Mouse (Mus musculus): ENCODE data around the gene Cytip.
A peak's percentile ranks its signal among the peaks of the same experiment; 100 is the strongest.

Gene Cytip

DNA sequence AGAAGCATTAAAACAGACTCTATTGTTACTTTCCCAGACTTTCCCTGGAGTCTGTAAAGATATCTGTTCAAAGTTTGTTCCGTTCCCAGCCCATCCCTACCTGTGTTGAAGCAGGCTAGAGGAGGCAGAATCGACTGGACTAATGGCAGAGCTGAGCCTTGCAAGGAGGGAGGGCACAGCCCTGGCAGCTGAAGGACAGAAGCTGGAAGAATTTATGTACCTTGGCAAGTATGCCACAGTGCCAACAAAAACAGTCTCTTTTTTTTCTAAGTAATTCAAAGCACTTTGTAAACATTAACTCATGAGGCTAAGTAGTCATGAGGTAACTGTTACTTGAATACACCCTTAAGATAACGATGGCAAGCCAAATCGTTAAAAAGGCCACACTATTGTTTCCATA is at the start of gene Cytip:
Gene Cytip (minus strand): TSS at position 187 of the 400 bp plus-strand sequence.
- DNase-seq (ENCODE audit: low read depth in 1 of 2, low spot score in 2 of 2), result no peak

DNA sequence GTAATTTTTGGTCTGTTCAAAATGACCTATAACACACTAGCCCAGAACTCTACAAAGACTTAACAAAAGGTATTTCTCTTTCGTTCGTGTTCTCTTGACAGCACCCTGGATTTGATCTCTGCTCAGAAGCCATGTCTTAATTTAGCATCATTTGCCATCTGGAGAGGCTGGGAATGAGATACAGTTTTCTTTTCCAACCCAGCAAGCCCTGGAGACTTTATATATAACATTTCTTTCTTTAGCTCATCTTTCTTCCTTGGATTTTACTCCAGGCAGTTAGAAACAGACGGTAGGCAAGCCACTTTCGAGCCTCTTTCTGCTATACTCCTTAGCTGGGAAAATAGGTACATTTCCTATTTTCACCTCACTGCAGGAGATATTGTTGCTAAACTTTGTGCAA is 45.3 kb upstream of the Cytip start:
- DNase-seq (ENCODE audit: low read depth in 1 of 2, low spot score in 2 of 2), result no peak

DNA sequence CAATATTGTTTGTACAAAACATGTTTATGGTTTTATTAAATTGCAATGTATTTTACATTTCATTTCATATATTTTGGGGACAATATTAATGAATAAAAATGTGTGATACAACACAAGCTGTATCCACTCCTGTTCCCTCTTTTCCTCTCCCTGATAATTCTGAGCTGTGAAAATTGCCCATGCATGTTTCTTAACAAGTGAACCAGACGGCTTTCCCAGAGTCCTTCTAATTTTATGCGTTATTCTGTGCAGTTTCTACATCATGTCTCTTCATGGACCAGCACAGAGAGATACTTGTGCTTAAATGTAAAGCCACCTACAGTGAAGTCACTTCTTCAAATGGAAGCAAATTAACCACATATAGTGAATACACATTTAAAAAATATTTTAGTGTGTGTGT is 42.2 kb upstream of the Cytip start:
- DNase-seq (ENCODE audit: low read depth in 1 of 2, low spot score in 2 of 2), result no peak

DNA sequence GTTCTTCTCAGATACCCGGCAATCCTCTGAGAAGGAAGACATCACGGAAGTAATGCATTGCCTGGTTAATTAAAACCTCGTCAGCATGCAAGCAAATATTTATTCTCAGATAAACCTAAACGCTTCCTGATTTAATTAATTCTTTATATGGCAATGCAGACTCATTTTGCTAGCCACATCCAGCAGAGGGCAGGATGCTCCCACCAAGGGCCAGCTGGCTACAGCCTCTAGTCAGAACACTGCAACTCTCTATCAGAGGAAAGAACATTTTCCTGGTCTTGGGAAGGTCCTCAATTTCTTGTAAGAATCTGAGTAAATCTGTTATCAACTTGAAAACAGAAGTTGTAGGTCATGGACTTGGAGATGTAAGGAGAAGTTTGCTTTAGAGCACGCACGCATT is 4.1 kb upstream of the Cytip start:
- DNase-seq (ENCODE audit: low read depth in 1 of 2, low spot score in 2 of 2), result peak in 1 of 2 experiments; percentile 27

DNA sequence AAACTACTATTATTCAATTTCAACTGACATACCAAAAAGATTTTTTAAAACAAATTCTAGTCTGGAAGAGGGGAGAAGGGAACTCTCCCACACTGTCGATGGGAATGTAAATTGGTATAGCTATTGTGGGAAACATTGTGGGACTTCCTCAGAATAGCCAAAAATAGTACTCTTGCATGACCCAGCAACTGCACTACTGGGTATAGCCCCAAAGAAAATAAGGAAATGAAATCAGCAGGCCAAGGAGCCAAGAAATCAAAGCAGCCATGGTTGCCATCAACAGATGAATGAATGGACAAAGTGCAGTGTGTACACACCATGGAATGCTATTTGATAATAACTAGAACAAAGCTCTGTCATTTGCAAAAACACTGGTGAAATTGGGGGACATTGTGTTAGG is 1.5 kb upstream of the Cytip start:
- peak; percentile 23 to 30 for DNase-seq (ENCODE audit: low read depth in 1 of 2, low spot score in 2 of 2)

DNA sequence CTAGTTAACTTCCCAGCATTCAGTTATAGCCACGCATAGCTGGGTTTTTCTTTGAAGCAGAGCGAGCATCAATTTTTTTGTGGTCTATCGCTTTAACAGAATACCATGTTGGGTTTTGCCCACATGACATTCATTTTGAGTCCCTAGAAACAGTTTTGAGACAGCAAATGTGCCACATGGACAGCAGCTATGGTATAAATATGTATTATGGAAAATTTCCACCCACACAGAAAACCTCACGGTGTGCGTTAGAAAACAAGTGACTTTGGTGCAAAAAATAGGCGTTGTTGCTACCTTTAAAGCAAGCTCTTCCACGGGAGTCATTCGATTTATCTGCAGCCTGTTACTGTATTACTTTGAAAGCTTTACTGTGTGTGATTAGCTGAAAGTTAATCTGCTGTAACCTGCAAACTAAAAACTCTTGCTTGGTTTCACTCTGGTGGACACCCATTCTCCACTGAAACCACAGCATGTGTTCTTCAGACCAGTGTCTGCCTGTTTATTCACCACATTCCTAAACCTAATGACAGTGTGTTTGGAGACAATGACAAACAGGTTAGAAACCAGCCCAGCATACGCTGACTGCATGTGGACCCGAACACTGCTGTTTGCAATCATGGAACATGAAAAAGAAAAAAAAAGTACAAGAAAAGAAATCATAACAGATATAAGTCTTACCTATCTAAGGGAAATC is 763 bp downstream of the Cytip start:
- no peak for DNase-seq (ENCODE audit: low read depth in 1 of 2, low spot score in 2 of 2)

DNA sequence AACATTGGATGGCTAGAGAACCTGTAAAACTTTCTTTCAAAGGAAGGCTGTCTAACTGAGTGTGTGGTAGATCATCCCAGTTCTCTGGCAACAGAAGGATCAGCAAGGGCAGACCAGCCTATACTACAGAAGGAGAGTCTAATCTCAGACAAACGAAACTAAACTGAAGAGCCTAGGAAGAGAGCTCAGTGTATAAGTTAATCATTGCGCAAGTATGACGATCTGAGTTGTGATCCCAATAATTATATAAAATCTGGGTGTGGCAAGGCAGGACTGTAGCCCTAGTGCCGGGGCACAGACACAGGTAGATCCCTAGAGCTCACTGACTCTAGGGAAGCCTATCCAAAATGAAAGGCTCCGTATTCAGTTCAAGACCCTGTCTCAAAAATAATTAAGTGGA is 3.2 kb downstream of the Cytip start:
- no peak for DNase-seq (ENCODE audit: low read depth in 1 of 2, low spot score in 2 of 2)

DNA sequence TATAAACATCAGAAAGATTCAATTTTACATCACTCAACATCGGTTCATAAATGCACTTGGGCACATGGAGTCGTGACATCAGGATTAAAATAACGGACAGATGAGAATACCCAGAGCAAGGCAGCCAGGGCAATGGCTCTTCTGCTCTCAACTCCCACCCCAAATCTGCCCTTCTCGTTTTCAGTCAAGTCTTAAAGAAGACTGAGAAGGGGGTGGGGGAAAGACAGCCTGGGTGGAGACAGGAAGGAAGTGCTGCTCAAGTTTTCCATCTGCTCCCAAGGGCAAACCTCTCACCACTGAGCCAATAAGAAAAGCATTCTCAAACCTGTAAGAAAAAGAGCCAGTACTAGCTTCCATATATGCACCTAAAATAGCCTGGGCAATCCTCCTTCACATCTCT is 5.8 kb downstream of the Cytip start:
- DNase-seq (ENCODE audit: low read depth in 1 of 2, low spot score in 2 of 2), result no peak

DNA sequence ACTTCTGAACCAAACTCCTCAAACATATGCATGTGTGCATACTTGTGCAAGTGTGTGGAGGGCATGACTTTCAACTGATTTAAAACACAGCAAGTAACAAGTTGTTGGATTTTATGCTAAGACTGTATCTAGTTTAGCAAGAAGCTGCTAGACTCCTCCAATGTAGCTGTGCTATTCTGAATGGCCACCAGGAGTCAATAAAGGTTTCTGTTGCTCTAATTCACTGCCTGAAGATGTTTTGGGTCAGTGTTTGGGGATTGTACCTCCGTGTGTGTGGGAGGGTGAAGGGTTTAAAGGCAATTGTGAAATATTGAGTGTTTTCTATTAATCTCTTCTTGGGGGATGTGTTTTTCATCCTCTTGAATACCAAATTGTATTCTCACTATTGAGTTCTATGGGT is 6.4 kb downstream of the Cytip start:
- no peak for DNase-seq (ENCODE audit: low read depth in 1 of 2, low spot score in 2 of 2)

DNA sequence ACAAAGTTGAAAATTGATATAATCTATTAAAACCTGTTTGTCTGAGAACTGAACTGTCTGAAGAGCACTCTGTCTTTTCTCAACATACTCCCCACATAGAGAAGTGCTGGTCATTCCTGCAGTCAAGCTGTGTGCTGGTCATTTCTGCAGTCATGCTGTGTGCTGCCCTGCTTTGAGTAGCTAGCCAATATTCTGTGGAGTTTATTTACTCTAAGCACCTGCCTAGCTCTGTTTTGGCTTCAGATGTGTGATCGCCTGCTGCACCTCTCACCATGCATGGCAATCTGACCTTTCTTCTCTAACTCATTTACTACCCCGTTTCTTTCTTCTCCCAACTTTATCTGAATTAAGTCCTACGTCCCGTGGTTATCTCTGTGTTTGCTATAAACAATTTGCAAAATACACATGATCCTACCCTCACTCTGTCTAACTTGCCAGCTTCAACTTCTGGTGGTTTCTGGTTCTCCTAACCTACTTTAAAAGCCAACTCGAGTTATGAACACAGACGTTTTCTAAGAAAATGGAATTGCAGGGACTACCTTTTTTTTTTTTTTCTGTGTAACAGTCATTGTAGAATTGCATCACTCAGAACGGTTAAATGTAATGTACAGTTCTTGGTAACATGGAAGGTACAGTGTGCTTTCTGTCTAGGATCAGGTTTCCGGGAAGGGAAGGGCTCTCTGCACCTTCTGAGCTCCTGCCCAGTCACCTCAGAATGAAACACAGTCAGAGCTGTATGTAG is 7.9 kb downstream of the Cytip start:
- no peak for DNase-seq (ENCODE audit: low read depth in 1 of 2, low spot score in 2 of 2)

DNA sequence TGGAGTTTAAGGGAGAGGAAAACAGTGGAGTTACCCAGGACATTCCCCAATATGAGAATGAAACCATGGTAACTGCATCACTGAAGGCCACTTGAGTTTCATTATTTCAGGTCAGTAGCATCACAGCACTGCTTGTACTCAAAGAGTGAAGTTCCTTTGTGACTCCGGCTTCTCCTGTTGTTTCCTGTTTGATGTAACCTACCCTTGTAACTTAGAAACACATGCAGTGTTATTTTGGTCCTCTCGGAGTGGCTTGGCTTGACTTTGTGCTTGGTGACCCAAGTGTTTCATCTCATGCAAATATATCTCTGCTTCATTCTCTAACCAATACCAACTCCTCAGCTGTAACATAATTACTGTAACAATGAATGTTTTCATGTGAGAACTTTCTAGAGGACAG is 11.1 kb downstream of the Cytip start:
- DNase-seq (ENCODE audit: low read depth in 1 of 2, low spot score in 2 of 2), result no peak

DNA sequence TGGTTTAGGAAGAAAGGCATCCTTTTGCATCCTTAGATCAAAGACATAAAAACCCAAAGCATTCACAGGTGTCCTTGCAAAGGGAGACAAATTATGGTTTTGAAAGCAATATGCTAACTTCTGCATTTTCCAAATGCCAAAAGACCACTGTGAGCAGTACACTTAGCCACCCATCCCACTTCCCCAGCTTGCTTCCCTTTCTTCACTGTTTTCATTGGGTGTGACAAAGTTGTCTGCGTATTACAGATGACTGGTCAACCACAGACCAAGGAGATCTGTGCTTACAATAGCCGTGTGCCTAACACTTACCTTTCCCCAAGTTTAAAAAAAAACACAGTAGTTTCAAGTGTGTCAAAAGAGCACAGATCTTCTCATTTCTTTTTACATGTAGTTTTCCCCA is 11.7 kb downstream of the Cytip start:
- DNase-seq (ENCODE audit: low read depth in 1 of 2, low spot score in 2 of 2), result peak; percentile 57 to 64

DNA sequence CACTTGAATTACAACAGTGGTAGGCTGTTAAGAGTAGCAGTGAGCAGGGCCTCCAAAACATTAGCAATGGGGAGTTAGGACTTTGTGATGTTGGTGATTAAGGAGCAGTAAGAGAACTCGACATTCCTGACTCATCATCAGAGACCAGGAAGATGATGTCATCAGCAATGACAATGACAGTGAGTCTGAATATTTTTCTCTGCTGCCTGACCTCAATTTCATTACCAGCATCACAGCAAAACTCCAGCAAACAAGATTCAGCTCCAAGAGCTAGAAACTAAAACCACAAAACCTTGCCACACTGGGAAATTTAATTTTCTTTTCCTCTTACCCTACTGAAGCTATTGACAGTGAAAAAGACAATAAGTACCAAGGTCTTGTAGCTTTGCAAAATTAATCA is 14.6 kb downstream of the Cytip start:
- no peak for DNase-seq (ENCODE audit: low read depth in 1 of 2, low spot score in 2 of 2)

DNA sequence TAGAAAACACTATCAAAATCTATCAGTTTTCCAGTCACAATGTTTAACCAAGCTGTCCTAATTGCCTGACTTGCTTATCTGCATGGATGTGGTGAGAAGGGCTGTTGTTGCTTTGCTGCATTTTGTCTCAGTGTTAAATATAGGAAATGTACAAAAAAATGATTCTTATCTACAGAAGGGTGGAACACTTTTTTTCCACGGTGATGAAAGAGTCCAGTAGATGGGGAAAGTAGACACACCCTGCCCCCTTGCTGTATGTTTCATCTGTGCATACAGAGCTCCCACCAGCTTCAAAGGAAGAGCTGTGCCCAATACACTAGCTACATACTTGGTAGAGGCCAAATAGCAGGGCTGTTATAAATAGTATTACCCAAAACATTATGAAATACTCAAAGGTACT is 16.3 kb downstream of the Cytip start:
- DNase-seq (ENCODE audit: low read depth in 1 of 2, low spot score in 2 of 2), result no peak

DNA sequence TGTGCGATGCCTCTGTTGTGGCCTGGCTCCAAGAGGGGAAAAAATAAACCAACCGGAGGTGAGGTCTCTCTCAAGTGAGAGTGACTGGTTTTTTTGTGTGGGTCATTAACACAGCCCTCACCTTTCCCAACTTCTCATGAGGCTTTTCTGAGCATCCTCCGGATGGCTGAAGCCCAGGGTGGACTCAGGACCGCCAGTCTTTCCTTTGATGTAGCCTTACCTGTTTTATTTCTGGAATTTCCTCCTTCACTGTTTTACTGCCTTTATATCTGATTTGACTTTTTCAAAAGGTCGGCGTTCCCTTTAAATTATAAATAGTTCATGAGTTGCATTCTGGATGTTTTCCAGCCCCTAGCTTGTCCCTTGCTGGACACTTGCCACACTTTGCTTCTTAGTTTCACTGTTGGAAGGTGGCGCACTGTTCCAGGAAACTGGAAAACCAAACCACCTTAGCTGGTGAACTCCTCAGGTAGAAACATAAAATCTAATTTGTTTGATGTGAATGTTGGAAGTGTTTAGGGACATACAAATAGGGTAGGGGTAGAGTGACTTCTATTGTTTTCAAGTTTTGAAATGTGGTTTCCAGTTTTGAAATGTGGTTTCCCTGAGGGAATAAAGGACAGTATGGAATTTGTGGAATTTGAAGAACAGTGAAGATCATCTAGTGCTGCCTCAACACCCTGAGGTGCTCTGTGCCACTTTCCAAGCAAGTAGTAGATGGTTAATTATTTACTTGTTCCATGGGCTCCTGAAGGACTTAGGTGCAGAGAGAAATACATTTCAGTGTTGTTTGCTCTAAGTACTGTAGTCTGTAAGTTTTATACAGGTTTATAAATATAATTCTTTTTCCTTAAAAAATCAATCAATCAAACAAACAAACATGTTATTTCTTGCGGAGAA is 19.7 kb downstream of the Cytip start:
- no peak for DNase-seq (ENCODE audit: low read depth in 1 of 2, low spot score in 2 of 2)

DNA sequence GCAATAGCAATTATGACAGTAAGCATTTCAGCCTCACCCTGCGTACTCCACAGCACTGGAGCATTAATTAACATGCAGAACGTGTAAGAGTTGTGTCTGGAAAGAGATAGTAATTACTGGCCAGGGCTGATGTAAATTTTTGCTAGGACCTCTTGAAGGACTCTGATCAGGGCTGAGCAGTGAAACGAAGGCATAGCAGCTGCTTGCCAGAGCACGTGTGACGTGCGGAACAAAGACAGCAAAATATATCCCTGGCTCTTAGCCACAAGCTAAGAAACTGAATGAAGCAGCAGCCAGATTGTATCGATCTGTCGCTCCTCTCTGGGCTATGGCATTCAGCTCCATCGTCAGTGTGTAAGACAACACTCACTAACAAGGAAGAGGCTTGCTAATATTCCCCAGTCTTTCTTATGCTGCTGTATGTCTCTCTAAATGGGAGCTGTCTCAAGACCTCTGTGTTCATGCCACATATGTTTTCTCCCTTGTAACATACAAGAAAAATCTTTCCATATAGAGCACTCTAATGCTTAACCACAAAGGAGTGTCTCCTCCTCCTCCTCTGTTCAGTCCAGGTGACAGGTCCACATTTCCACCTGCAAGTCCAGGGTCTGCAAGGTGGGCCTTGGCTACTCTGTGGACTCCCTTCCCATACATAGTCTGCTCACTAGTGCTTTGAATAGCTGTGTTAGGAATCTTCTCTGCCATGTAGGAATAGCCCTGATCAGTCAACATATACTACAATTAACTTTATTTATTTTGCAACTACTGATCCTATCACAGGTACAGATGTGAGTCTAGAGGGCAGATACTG is 20.7 kb downstream of the Cytip start:
- DNase-seq (ENCODE audit: low read depth in 1 of 2, low spot score in 2 of 2), result no peak

DNA sequence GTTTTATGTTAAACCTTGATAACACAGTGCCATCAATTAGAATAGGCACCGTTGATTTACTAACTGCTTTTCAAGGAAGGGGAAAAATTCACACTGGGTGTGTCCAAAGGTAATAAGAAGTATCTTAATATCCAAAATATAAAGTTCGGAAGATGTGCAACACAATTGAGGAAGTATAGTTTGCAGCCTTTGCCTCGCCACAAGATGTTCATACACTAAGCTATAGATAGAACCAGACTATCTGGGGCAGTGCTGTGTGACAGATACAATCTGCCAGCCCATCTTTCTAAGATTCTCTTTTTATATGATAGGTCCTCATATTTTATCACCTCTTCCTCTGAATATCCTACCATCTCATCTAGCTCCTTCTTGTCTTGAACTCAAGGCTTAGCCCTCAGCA is 22.4 kb downstream of the Cytip start:
- DNase-seq (ENCODE audit: low read depth in 1 of 2, low spot score in 2 of 2), result no peak

DNA sequence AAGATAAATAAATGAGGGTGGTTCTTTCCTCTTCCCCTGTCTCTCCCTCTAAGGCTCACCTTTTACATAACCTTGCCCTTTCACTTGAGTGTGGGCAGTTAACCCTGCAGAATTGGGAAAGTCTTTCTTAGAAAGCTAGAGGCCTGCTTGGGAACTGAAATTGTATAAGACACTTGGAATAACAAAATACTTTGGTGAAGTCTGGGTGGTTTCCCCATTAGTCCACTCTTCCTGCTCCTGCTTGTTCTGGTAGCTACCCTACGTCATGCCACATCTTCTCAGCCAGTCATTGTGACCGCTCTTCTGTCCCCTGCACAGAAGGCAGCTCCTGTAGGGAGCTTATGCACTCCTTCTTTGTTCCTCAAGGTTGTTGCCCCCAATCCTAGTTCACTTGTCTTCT is 26.2 kb downstream of the Cytip start:
- no peak for DNase-seq (ENCODE audit: low read depth in 1 of 2, low spot score in 2 of 2)

DNA sequence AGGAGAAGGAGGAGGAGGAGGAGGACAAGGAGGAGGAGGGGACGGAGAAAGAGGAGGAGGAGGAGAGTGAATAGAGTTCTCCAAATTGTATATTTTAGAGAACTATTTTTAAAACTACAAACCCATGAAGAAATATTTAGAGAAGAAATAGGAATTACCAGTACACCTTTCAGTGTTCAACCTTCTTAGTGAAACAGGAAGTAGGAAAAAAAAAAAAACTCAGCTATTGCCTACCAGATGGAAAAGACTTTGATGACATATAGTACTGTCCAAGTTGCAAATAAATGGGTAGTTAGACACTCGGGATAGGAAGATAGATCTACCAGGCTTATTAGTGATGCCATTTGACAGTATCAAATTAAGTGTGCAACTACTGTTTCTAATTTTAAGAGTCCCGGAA is 27.7 kb downstream of the Cytip start:
- no peak for DNase-seq (ENCODE audit: low read depth in 1 of 2, low spot score in 2 of 2)

DNA sequence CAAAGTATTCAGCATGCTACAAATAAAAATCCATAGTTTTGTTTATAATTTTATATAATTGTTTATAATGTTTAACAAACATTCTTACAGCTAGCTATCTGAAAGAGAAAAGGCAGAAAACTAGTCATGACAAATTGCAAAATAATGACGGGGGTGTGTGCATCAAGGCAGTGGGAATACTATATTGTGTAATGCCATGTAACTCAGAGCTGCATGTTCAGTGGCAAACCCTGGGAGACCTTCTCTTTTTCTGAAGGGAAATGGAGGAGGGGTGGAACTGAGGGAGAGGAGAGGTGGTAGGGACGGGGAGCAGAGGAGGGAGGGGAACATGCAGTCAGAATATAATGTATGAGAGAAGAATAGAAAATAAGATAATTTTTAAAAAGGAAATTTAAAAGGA is 28.6 kb downstream of the Cytip start:
- DNase-seq (ENCODE audit: low read depth in 1 of 2, low spot score in 2 of 2), result no peak
